Mouse (Mus musculus) liver, adult 2 months (tissue): ENCODE data around the gene Mrps34. TPM values are rescaled to one million over a fixed set of nuclear protein-coding genes. Genes with fewer than 3 reads are reported as not detected.

ENCODE experiments used
- polyA plus RNA-seq: library from polyadenylated mRNA; depleted of rRNA; stranded (reverse); fragments of >200 nt; gene quantifications from 2 replicates; pipeline ENCODE4 v1.2.3, GENCODE M21; 2012; rRNA removed
- total RNA-seq: library from RNA; depleted of rRNA; stranded (reverse); fragments of >200 nt; gene quantifications from 2 replicates; pipeline ENCODE4 v1.2.3, GENCODE M21; 2014; rRNA removed

The Mrps34 gene
- total and polyA plus RNA-seq, 2 experiments = 47.5 to 124 TPM

Other genes starting within 250 kb of the Mrps34 start
- gene Slc9a3r2, start 244.8 kb upstream of the Mrps34 start, total RNA-seq = 8.8 and 13.6 TPM in 2 replicates
- gene Slc9a3r2, start 244.8 kb upstream of the Mrps34 start, polyA plus RNA-seq = 24.9 and 31.5 TPM in 2 replicates
- gene Npw, start 236.7 kb upstream of the Mrps34 start, total RNA-seq = not detected in 2 replicates
- gene Npw, start 236.7 kb upstream of the Mrps34 start, polyA plus RNA-seq = not detected in 2 replicates
- gene Zfp598, start 225.4 kb upstream of the Mrps34 start, total RNA-seq = 11.1 and 16.0 TPM in 2 replicates
- gene Zfp598, start 225.4 kb upstream of the Mrps34 start, polyA plus RNA-seq = 67.8 and 106 TPM in 2 replicates
- 0.09 and 0.13 TPM in 2 replicates for gene Syngr3, start 205.2 kb upstream of the Mrps34 start, total RNA-seq
- gene Syngr3, start 205.2 kb upstream of the Mrps34 start, polyA plus RNA-seq = 0.10 TPM in 2 replicates
- gene Gfer, start 199.0 kb upstream of the Mrps34 start, total RNA-seq = 32.6 and 38.2 TPM in 2 replicates
- gene Gfer, start 199.0 kb upstream of the Mrps34 start, polyA plus RNA-seq = 49.8 and 51.9 TPM in 2 replicates
- 0.37 and 0.40 TPM in 2 replicates for gene Noxo1, start 198.9 kb upstream of the Mrps34 start, total RNA-seq
- 2.7 TPM in 2 replicates for gene Noxo1, start 198.9 kb upstream of the Mrps34 start, polyA plus RNA-seq
- gene Tbl3, start 187.5 kb upstream of the Mrps34 start, total RNA-seq = 14.2 and 17.8 TPM in 2 replicates
- gene Tbl3, start 187.5 kb upstream of the Mrps34 start, polyA plus RNA-seq = 29.4 and 37.9 TPM in 2 replicates
- gene Rnf151, start 177.1 kb upstream of the Mrps34 start, total RNA-seq = not detected in 2 replicates
- gene Rnf151, start 177.1 kb upstream of the Mrps34 start, polyA plus RNA-seq = 0.19 TPM in 1 of 2 replicates, not detected in the other
- gene Rps2, start 177.0 kb upstream of the Mrps34 start, total RNA-seq = 802 and 1,081 TPM in 2 replicates
- gene Rps2, start 177.0 kb upstream of the Mrps34 start, polyA plus RNA-seq = 2,199 and 2,424 TPM in 2 replicates
- 290 TPM in 2 replicates for gene Ndufb10, start 170.6 kb upstream of the Mrps34 start, total RNA-seq
- gene Ndufb10, start 170.6 kb upstream of the Mrps34 start, polyA plus RNA-seq = 265 and 300 TPM in 2 replicates
- 0.46 TPM in 1 of 2 replicates, not detected in the other for gene Rpl3l, start 167.3 kb upstream of the Mrps34 start, total RNA-seq
- not detected in 2 replicates for gene Rpl3l, start 167.3 kb upstream of the Mrps34 start, polyA plus RNA-seq
- 184 and 192 TPM in 2 replicates for gene Msrb1, start 158.5 kb upstream of the Mrps34 start, total RNA-seq
- 447 and 506 TPM in 2 replicates for gene Msrb1, start 158.5 kb upstream of the Mrps34 start, polyA plus RNA-seq
- 0.74 and 1.2 TPM in 2 replicates for gene Hs3st6, start 142.1 kb upstream of the Mrps34 start, total RNA-seq
- 2.3 and 3.9 TPM in 2 replicates for gene Hs3st6, start 142.1 kb upstream of the Mrps34 start, polyA plus RNA-seq
- gene Meiob, start 90.8 kb upstream of the Mrps34 start, total RNA-seq = 4.9 and 6.7 TPM in 2 replicates
- gene Meiob, start 90.8 kb upstream of the Mrps34 start, polyA plus RNA-seq = 0.59 and 0.75 TPM in 2 replicates
- gene Hagh, start 55.0 kb upstream of the Mrps34 start, total RNA-seq = 855 and 1,003 TPM in 2 replicates
- gene Hagh, start 55.0 kb upstream of the Mrps34 start, polyA plus RNA-seq = 900 and 1,325 TPM in 2 replicates
- gene Fahd1, start 44.8 kb upstream of the Mrps34 start, total RNA-seq = 49.5 and 61.3 TPM in 2 replicates
- 55.7 and 61.8 TPM in 2 replicates for gene Fahd1, start 44.8 kb upstream of the Mrps34 start, polyA plus RNA-seq
- 112 and 127 TPM in 2 replicates for gene Igfals, start 29.1 kb upstream of the Mrps34 start, total RNA-seq
- 369 and 402 TPM in 2 replicates for gene Igfals, start 29.1 kb upstream of the Mrps34 start, polyA plus RNA-seq
- gene Nubp2, start 8.8 kb upstream of the Mrps34 start, total RNA-seq = 16.2 and 24.7 TPM in 2 replicates
- gene Nubp2, start 8.8 kb upstream of the Mrps34 start, polyA plus RNA-seq = 30.2 and 33.0 TPM in 2 replicates
- 8.7 and 14.8 TPM in 2 replicates for gene Spsb3, start 8.5 kb upstream of the Mrps34 start, total RNA-seq
- 37.5 and 42.4 TPM in 2 replicates for gene Spsb3, start 8.5 kb upstream of the Mrps34 start, polyA plus RNA-seq
- gene Eme2, start within 50 bp of the Mrps34 start, total RNA-seq = 19.5 and 20.5 TPM in 2 replicates
- 21.0 and 31.2 TPM in 2 replicates for gene Eme2, start within 50 bp of the Mrps34 start, polyA plus RNA-seq
- gene Nme3, start 1.4 kb downstream of the Mrps34 start, total RNA-seq = 46.6 and 49.1 TPM in 2 replicates
- 69.7 and 72.3 TPM in 2 replicates for gene Nme3, start 1.4 kb downstream of the Mrps34 start, polyA plus RNA-seq
- gene Mapk8ip3, start 41.9 kb downstream of the Mrps34 start, total RNA-seq = 11.7 and 16.1 TPM in 2 replicates
- gene Mapk8ip3, start 41.9 kb downstream of the Mrps34 start, polyA plus RNA-seq = 23.2 and 51.4 TPM in 2 replicates
- 29.0 and 34.3 TPM in 2 replicates for gene Jpt2, start 65.6 kb downstream of the Mrps34 start, total RNA-seq
- 12.1 and 12.2 TPM in 2 replicates for gene Jpt2, start 65.6 kb downstream of the Mrps34 start, polyA plus RNA-seq
- 2.7 and 2.9 TPM in 2 replicates for gene Cramp1l, start 120.7 kb downstream of the Mrps34 start, total RNA-seq
- 4.2 and 6.5 TPM in 2 replicates for gene Cramp1l, start 120.7 kb downstream of the Mrps34 start, polyA plus RNA-seq
- gene Ift140, start 121.0 kb downstream of the Mrps34 start, total RNA-seq = 4.6 and 5.4 TPM in 2 replicates
- 3.4 and 3.6 TPM in 2 replicates for gene Ift140, start 121.0 kb downstream of the Mrps34 start, polyA plus RNA-seq
- 22.3 and 23.9 TPM in 2 replicates for gene Tmem204, start 188.5 kb downstream of the Mrps34 start, total RNA-seq
- 15.7 and 19.1 TPM in 2 replicates for gene Tmem204, start 188.5 kb downstream of the Mrps34 start, polyA plus RNA-seq
- gene Telo2, start 220.9 kb downstream of the Mrps34 start, total RNA-seq = 3.2 and 5.4 TPM in 2 replicates
- 5.7 and 7.3 TPM in 2 replicates for gene Telo2, start 220.9 kb downstream of the Mrps34 start, polyA plus RNA-seq
- gene Ptx4, start 225.6 kb downstream of the Mrps34 start, total RNA-seq = not detected in 2 replicates
- not detected in 2 replicates for gene Ptx4, start 225.6 kb downstream of the Mrps34 start, polyA plus RNA-seq
- 16.7 and 17.9 TPM in 2 replicates for gene Clcn7, start 238.3 kb downstream of the Mrps34 start, total RNA-seq
- gene Clcn7, start 238.3 kb downstream of the Mrps34 start, polyA plus RNA-seq = 25.2 and 30.5 TPM in 2 replicates